Mouse (Mus musculus) heart, embryonic 14.5 days (tissue): ENCODE measurements around the gene Stpg2. TPM values are rescaled to one million over a fixed set of nuclear protein-coding genes. Genes with fewer than 3 reads are reported as not detected.
"Not testable (repeated sequence)": the region's sequence is repeated elsewhere in the genome, so short reads cannot be mapped to it uniquely, and the experiment has no call there.

Source experiments
- ATAC-seq: fragments of 200-750 bp; cut with Nextera tagmentation; 2 replicates; pipeline ENCODE4 v1.8.0; 2017; ENCODE audit warnings: low read depth, moderate TSS enrichment; ENCODE audit not compliant: insufficient number of reproducible peaks, insufficient read depth, low FRiP score
- H3K27ac ChIP-seq, 2 experiments: fragments of 200-500 bp in 1 of 2; fragments of 300-500 bp in 1 of 2; sonication (generic) in 1 of 2; replicated peaks in 1 of 2; 2 replicates each; pipeline ENCODE4 v1.5.1; 2012 to 2014; ENCODE audit warnings: low read depth in 2 of 2, low read length in 2 of 2, control low read depth in 1 of 2, mild to moderate bottlenecking in 1 of 2, mixed read lengths in 1 of 2; ENCODE audit not compliant: control insufficient read depth in 1 of 2, insufficient read depth in 1 of 2
- H3K27me3 ChIP-seq: fragments of 300-500 bp; sonication (generic); 2 replicates; pipeline ENCODE4 v1.6.1; 2014; ENCODE audit warnings: mild to moderate bottlenecking, low read length, control low read depth; ENCODE audit not compliant: control insufficient read depth, insufficient read depth
- H3K36me3 ChIP-seq: fragments of 300-500 bp; sonication (generic); 2 replicates; pipeline ENCODE4 v1.6.1; 2014; ENCODE audit warnings: mild to moderate bottlenecking, control low read depth, low read length, mixed read lengths; ENCODE audit not compliant: control insufficient read depth, insufficient read depth
- H3K4me1 ChIP-seq, 2 experiments: fragments of 200-500 bp in 1 of 2; fragments of 300-500 bp in 1 of 2; sonication (generic) in 1 of 2; 2 replicates each; pipeline ENCODE4 v1.6.1; 2012 to 2014; ENCODE audit warnings: low read length in 2 of 2, control low read depth in 1 of 2, mixed read lengths in 1 of 2; ENCODE audit not compliant: control insufficient read depth in 2 of 2, insufficient read depth in 2 of 2
- H3K4me2 ChIP-seq: fragments of 300-500 bp; sonication (generic); 2 replicates; pipeline ENCODE4 v1.6.1; 2014; ENCODE audit warnings: mild to moderate bottlenecking, low read length
- H3K4me3 ChIP-seq, 2 experiments: fragments of 200-500 bp in 1 of 2; fragments of 300-500 bp in 1 of 2; sonication (generic) in 1 of 2; 2 replicates each; pipeline ENCODE4 v1.5.1; 2012 to 2014; ENCODE audit warnings: low read length in 2 of 2, mild to moderate bottlenecking in 2 of 2, control low read depth in 1 of 2, low read depth in 1 of 2, moderate library complexity in 1 of 2; ENCODE audit not compliant: control insufficient read depth in 1 of 2, insufficient read depth in 1 of 2
- H3K9ac ChIP-seq: fragments of 300-500 bp; sonication (generic); 2 replicates; pipeline ENCODE4 v1.6.1; 2014; ENCODE audit warnings: mild to moderate bottlenecking, low read length
- H3K9me3 ChIP-seq: fragments of 300-500 bp; sonication (generic); 2 replicates; pipeline ENCODE4 v1.6.1; 2016; ENCODE audit warnings: low read length, control low read depth; ENCODE audit not compliant: control insufficient read depth
- WGBS: fragments of 180-500 bp; shearing (Covaris S2); extraction: QIAGEN DNeasy Blood & Tissue Kit; methylation state at CpG from one replicate; pipeline ENCODE4 v1.1.7; 2014; 5-methylcytosine and 5-hydroxymethylcytosine counted together
- polyA plus RNA-seq: library from polyadenylated mRNA; unstranded; fragments of >200 nt; fragmentation: Nextera tagmentation; extraction: Ambion mirVana; gene quantifications from 2 replicates; pipeline ENCODE4 v1.2.1, GENCODE M21; 2014

Stpg2 gene
- polyA plus RNA-seq, 1 experiment from 2014 or later: not detected

GRCm38 (mm10) chr3:139262359-139262758 lies 56.9 kb downstream of the Stpg2 start:
- not testable (repeated sequence) for H3K27ac ChIP-seq, H3K4me3 ChIP-seq, H3K27me3 ChIP-seq, H3K9me3 ChIP-seq, ATAC-seq, H3K4me1 ChIP-seq, H3K4me2 ChIP-seq, H3K9ac ChIP-seq, H3K36me3 ChIP-seq
- WGBS: 80% methylated on average over 4 of the region's 4 CpGs

DNA sequence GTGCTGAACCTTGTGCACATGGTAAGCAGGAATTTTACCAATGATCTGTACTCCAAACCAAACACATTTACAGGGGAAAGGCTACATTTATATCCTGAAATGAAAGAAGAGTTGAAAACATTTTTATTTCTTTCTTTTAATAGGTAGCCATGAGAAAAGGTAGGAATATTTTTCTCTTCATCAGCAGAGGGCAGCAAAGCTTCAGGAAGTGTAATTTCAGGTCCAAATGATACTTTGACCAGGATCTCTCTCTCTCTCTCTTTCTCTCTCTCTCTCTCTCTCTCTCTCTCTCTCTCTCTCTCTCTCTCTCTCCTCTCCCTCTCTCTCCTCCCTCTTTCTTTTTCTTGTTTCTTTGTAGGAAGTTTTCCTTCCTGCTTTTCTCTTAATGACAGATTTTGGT lies 92.4 kb downstream of the Stpg2 start:
- Histone ChIP-seq H3K4me1 (no peaks in the 10 kb centered on the region), H3K4me2 (no peak overlapping the region), H3K4me3 (no peak overlapping the region), H3K36me3 (no peaks in the 10 kb centered on the region), H3K9ac (no peak overlapping the region), H3K27ac (no peak overlapping the region), H3K27me3 (no peaks in the 10 kb centered on the region), H3K9me3 (no peaks in the 10 kb centered on the region)
- no peak for ATAC-seq

DNA sequence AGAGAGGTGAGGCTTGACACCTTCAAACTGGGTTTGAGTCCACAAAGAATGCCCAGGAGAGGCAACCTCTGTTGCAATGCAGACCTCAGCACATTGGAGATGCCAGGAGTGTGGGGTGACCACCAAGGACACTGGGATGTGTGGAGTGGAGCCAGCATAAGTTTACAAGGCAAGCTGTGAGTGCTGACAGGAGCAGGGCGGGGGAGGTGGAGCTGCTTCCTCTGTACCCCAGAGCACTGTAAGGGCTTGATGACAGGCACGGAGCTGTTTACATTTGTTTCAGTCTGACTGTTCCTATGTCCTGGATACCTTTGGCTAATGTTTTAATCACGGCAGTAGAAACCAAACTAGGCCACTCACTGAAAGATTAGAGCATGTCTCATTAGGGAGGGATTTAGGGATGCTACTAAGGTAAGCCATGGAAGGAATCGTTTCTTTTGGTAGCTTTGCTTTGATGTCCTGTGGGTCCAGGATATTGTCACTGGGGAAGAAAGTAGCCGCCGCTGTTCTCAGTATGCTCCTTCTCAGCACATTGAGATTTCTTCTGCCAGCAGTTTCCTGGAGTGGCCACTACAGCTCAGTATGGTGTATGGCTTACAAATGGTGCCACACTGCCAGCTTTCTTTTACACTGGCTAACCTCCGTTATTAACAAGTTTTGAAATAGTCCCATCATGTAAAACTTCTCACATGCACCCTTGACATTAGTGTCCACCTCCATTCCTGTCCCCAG lies 102.8 kb downstream of the Stpg2 start:
- H3K9ac ChIP-seq: no peak overlapping the region
- no peaks in the 10 kb centered on the region for H3K27me3 ChIP-seq
- H3K36me3 ChIP-seq: no peaks in the 10 kb centered on the region
- WGBS: 12% methylated on average over 7 of the region's 7 CpGs
- no peaks in the 10 kb centered on the region for H3K9me3 ChIP-seq
- peak overlapping the region; percentile 12 to 70 for H3K27ac ChIP-seq
- peak; percentile 97 for ATAC-seq
- peaks cover 0 to 9% of the 10 kb centered on the region in 2 experiments; a peak in 1 of 4 replicates for H3K4me1 ChIP-seq
- no peak overlapping the region for H3K4me3 ChIP-seq
- peak overlapping the region; percentile 54 for H3K4me2 ChIP-seq

GRCm38 (mm10) chr3:139311721-139312120 lies 106.2 kb downstream of the Stpg2 start:
- H3K36me3 ChIP-seq: no peaks in the 10 kb centered on the region
- no peak overlapping the region for H3K27ac ChIP-seq
- no peak overlapping the region for H3K4me2 ChIP-seq
- no peaks in the 10 kb centered on the region for H3K27me3 ChIP-seq
- H3K9ac ChIP-seq: no peak overlapping the region
- peaks cover 0 to 9% of the 10 kb centered on the region in 2 experiments; a peak in 1 of 4 replicates for H3K4me1 ChIP-seq
- no peak for ATAC-seq
- WGBS: 82% methylated on average over 2 of the region's 2 CpGs
- H3K9me3 ChIP-seq: no peaks in the 10 kb centered on the region
- no peak overlapping the region for H3K4me3 ChIP-seq

DNA sequence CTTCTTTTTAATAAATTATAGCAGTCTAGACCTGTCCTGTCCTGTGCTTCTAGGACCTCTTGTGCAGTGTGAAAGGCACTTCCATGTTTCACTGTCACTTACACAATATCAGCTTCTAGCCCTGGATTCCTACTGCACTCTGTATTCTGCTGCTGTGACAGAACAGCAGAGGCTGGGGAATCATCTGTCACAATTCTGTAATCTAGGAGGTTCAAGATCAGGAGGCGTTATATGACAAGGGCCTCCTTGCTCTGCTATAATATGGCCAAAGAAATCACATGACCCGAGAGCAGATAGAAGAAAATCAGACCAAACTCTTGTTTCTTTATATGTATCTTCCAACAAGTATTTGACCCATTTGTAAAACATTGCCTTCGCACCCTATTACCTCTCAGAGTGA lies 175.0 kb downstream of the Stpg2 start:
- no peak for ATAC-seq
- WGBS: 71% methylated on average over 3 of the region's 3 CpGs
- no peak overlapping the region for H3K27ac ChIP-seq

DNA sequence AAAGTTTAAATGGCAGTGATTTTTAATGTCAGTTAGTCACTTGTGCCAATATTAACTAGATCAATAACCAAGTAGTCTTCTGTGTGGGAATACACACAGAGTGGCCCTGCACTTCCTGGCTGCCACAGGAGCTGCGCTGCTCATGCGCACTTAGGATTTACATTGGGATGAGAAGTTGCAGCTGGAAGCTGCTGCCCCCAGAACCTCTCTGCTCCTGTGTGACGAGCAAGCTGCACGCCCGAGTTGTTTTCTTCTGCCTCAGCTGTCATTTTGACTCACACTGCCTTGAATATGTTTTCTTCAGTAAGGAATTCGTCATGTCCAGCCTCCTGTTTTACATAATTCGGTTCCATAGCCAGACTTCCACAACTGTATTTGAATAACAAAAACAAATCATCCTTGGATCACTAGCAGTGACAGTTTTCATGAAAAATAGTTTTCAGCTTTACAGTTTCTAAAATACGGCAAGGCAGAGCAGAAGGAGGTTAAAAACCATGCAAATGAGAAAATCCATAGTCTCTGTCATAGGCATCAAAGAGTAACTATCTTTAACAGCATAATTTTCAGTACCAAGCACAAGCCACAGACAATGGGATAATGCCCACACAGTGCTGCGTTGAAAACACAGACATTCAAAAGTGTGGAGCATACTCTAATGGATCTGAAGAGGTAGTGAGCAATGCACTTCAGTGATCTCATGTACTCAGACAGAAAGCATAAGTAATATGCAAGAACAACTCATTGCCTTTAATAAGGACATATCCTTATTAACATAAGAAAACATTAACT lies 191.8 kb downstream of the Stpg2 start:
- Histone ChIP-seq H3K36me3 (no peaks in the 10 kb centered on the region), H3K9ac (no peak overlapping the region), H3K4me1 (no peaks in the 10 kb centered on the region), H3K4me2 (no peak overlapping the region), H3K4me3 (no peak overlapping the region), H3K9me3 (peaks cover 7% of the 10 kb centered on the region; the same call in 1 of the 2 replicates), H3K27ac (no peak overlapping the region), H3K27me3 (no peaks in the 10 kb centered on the region)
- WGBS: 66% methylated on average over 9 of the region's 9 CpGs
- ATAC-seq: no peak

More for the DNA sequence above, 175.0 kb downstream of the Stpg2 start:
- no peak overlapping the region for H3K4me2 ChIP-seq
- no peaks in the 10 kb centered on the region for H3K9me3 ChIP-seq
- H3K4me3 ChIP-seq: no peak overlapping the region
- H3K4me1 ChIP-seq: no peaks in the 10 kb centered on the region
- H3K27me3 ChIP-seq: no peaks in the 10 kb centered on the region
- no peaks in the 10 kb centered on the region for H3K36me3 ChIP-seq
- H3K9ac ChIP-seq: no peak overlapping the region

DNA sequence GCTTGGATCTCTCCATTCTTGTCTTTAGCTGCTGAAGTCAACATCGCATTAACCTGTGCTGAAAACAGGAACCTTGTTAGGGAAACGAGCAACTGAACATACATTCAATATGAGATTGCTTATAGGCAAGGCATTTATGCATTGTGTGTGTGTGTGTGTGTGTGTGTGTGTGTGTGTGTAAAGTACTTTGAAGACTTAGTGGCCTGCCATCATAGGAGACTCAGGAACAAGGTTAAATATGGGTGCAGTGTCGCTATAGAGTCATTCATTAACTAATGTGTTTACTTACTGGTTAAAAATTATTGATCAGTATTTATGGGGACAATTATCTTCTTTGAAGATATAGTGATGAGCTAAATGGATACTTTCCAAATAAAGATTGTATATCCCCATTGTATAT lies 199.2 kb downstream of the Stpg2 start:
- H3K4me1 ChIP-seq: no peaks in the 10 kb centered on the region
- H3K9ac ChIP-seq: no peak overlapping the region
- ATAC-seq: no peak
- H3K27ac ChIP-seq: no peak overlapping the region
- H3K4me2 ChIP-seq: no peak overlapping the region
- no peak overlapping the region for H3K4me3 ChIP-seq
- H3K36me3 ChIP-seq: no peaks in the 10 kb centered on the region
- H3K27me3 ChIP-seq: no peaks in the 10 kb centered on the region
- 83% methylated on average over 3 of the region's 3 CpGs for WGBS
- no peaks in the 10 kb centered on the region for H3K9me3 ChIP-seq
